ENCODE assay signal across 14 mouse cellular contexts in the genomic region with DNA sequence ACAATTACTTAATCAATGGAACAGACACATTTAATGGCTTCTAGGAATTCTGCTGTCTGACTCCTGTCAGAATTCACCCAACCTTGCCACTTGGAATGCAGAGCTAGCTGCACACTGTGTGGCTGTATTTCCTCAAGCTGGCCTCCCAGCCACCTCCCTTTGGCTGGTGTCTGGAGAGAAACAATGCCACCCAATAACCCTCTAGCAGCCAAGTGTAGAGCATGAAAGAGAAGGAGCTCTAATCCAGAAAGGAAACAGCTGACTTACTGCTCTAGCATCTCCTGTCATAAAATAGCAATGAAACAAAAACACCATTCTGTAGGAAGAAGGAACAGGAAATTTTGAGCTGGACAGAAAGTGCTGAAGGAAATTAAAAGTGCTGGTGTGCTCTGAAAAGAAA.
DNase-seq lines count a peak whose midpoint lies in the region; ATAC-seq and TF ChIP-seq lines count a peak whose summit lies in the region.
"Had no signal": no experiment of that assay in that cellular context is flagged by ENCODE, and none has a peak within 500 bp of the region (broad histone marks: within the 10 kb centered on the region; RNA-seq: fewer than 3 reads in every experiment).

No protein-coding gene starts in this region.

- no peak overlapping the region for H3K9ac ChIP-seq in heart, embryonic 12.5 days
- H3K9ac ChIP-seq in kidney, postnatal 0 days (ENCODE audit: low read depth, low read length), result no peak overlapping the region
- no peak overlapping the region for H3K9ac ChIP-seq in stomach, embryonic 15.5 days
- no peak overlapping the region for H3K9ac ChIP-seq in stomach, postnatal 0 days (ENCODE audit: low read length)
- no peak overlapping the region for H3K9ac ChIP-seq in hindbrain, embryonic 13.5 days

- ATAC-seq in heart, embryonic 12.5 days (ENCODE audit: insufficient number of reproducible peaks, low FRiP score), result no peak
- ATAC-seq in kidney, postnatal 0 days (replicated peaks; ENCODE audit: low FRiP score, low read depth), result no peak
- no peak for ATAC-seq in stomach, embryonic 15.5 days (ENCODE audit: insufficient read depth, low FRiP score, low read depth)
- ATAC-seq in stomach, postnatal 0 days (ENCODE audit: low FRiP score, low TSS enrichment), result no peak
- ATAC-seq in hindbrain, embryonic 13.5 days (ENCODE audit: low FRiP score), result no peak

- intact Hi-C loops in heart, postnatal 36 days (cut with DNase I), result no loop called here

- 0 out of 2 replicates have a peak overlapping the region, but pooled peaks have one; percentile 17 for H3K27ac ChIP-seq in heart, embryonic 12.5 days (ENCODE audit: poor library complexity, severe bottlenecking)
- peak overlapping the region; percentile 61 for H3K27ac ChIP-seq in kidney, postnatal 0 days
- 0 out of 2 replicates have a peak overlapping the region, but pooled peaks have one; percentile 16 for H3K27ac ChIP-seq in stomach, embryonic 15.5 days
- H3K27ac ChIP-seq in stomach, postnatal 0 days (replicated peaks), result no peak overlapping the region
- no peak overlapping the region for H3K27ac ChIP-seq in hindbrain, embryonic 13.5 days
- H3K27ac ChIP-seq: hindbrain, embryonic 10.5 days; left cerebral cortex, adult 2 months had no signal

- H3K4me2 ChIP-seq in heart, embryonic 12.5 days, result no peak overlapping the region
- no peak overlapping the region for H3K4me2 ChIP-seq in kidney, postnatal 0 days (ENCODE audit: low read length)
- no peak overlapping the region for H3K4me2 ChIP-seq in stomach, embryonic 15.5 days
- no peak overlapping the region for H3K4me2 ChIP-seq in stomach, postnatal 0 days (replicated peaks; ENCODE audit: low read depth)
- no peak overlapping the region for H3K4me2 ChIP-seq in hindbrain, embryonic 13.5 days
- H3K4me2 ChIP-seq: liver, embryonic 11.5 days had no signal

- H3K9me3 ChIP-seq in heart, embryonic 12.5 days (replicated peaks), result no peaks in the 10 kb centered on the region
- H3K9me3 ChIP-seq in kidney, postnatal 0 days (replicated peaks; ENCODE audit: low read length), result no peaks in the 10 kb centered on the region
- H3K9me3 ChIP-seq in stomach, embryonic 15.5 days, result no peaks in the 10 kb centered on the region
- H3K9me3 ChIP-seq in stomach, postnatal 0 days (ENCODE audit: control insufficient read depth, low read length), result no peaks in the 10 kb centered on the region
- H3K9me3 ChIP-seq in hindbrain, embryonic 13.5 days, result no peaks in the 10 kb centered on the region
- H3K9me3 ChIP-seq: hindbrain, embryonic 10.5 days; megakaryocyte, embryonic 14.5 days had no signal

- TF ChIP-seq CTCF in kidney, postnatal 0 days (IDR thresholded peaks at IDR 0.05; ENCODE audit: low read depth), result no peak
- no peak for TF ChIP-seq CTCF in stomach, postnatal 0 days (IDR thresholded peaks at IDR 0.05; ENCODE audit: low read depth)

- H3K36me3 ChIP-seq in heart, embryonic 12.5 days, result peaks cover 9% of the 10 kb centered on the region
- H3K36me3 ChIP-seq in kidney, postnatal 0 days (ENCODE audit: insufficient read depth, low read length), result no peaks in the 10 kb centered on the region
- no peaks in the 10 kb centered on the region for H3K36me3 ChIP-seq in stomach, embryonic 15.5 days
- H3K36me3 ChIP-seq in stomach, postnatal 0 days (ENCODE audit: control insufficient read depth, insufficient read depth, low read length), result peaks cover 5% of the 10 kb centered on the region; the same call in 1 of the 2 replicates
- H3K36me3 ChIP-seq in hindbrain, embryonic 13.5 days, result peaks cover 70% of the 10 kb centered on the region

- no peak for DNase-seq in heart, postnatal 36 days
- peak; percentile 65 for DNase-seq in kidney, postnatal 0 days (ENCODE audit: low spot score)
- DNase-seq in kidney, postnatal 4 days, result no peak
- no peak for DNase-seq in stomach, postnatal 0 days (ENCODE audit: low spot score)
- no peak for DNase-seq in thymus, postnatal 25 days
- DNase-seq: cerebellum, adult 8-10 months; right cerebral cortex, adult 18-20 months had no signal

- H3K27me3 ChIP-seq in heart, embryonic 12.5 days (replicated peaks), result no peaks in the 10 kb centered on the region
- no peaks in the 10 kb centered on the region for H3K27me3 ChIP-seq in kidney, postnatal 0 days (ENCODE audit: insufficient read depth, low read length)
- H3K27me3 ChIP-seq in stomach, embryonic 15.5 days (replicated peaks), result no peaks in the 10 kb centered on the region
- H3K27me3 ChIP-seq in stomach, postnatal 0 days (ENCODE audit: control insufficient read depth, insufficient read depth, low read length), result no peaks in the 10 kb centered on the region
- no peaks in the 10 kb centered on the region for H3K27me3 ChIP-seq in hindbrain, embryonic 13.5 days
- H3K27me3 ChIP-seq: megakaryocyte, embryonic 14.5 days had no signal

- no peak for TF ChIP-seq EP300 in stomach, postnatal 0 days (optimal IDR thresholded peaks at IDR 0.05)

- H3K4me1 ChIP-seq in heart, embryonic 12.5 days (replicated peaks), result peaks cover 25% of the 10 kb centered on the region
- H3K4me1 ChIP-seq in kidney, postnatal 0 days (replicated peaks; ENCODE audit: insufficient read depth, low read length), result peaks cover 8% of the 10 kb centered on the region; the same call in 1 of the 2 replicates
- peaks cover 14% of the 10 kb centered on the region for H3K4me1 ChIP-seq in stomach, embryonic 15.5 days
- no peaks in the 10 kb centered on the region; the same call in 1 of the 2 replicates for H3K4me1 ChIP-seq in stomach, postnatal 0 days (replicated peaks; ENCODE audit: control insufficient read depth, insufficient read depth)
- no peaks in the 10 kb centered on the region for H3K4me1 ChIP-seq in hindbrain, embryonic 13.5 days (replicated peaks)
- H3K4me1 ChIP-seq: hindbrain, embryonic 10.5 days had no signal

- H3K4me3 ChIP-seq in heart, embryonic 12.5 days, result no peak overlapping the region
- H3K4me3 ChIP-seq in kidney, postnatal 0 days (replicated peaks; ENCODE audit: low read depth, low read length), result no peak overlapping the region
- no peak overlapping the region for H3K4me3 ChIP-seq in stomach, embryonic 15.5 days (replicated peaks)
- H3K4me3 ChIP-seq in stomach, postnatal 0 days (ENCODE audit: low read depth, low read length), result no peak overlapping the region
- H3K4me3 ChIP-seq in hindbrain, embryonic 13.5 days, result no peak overlapping the region
- H3K4me3 ChIP-seq: hindbrain, embryonic 10.5 days; left cerebral cortex, adult 2 months; megakaryocyte, embryonic 14.5 days had no signal

Comparison
In these comparisons a context has a peak if more than half of its experiments do, and no peak if none do; other contexts are left out.
1. H3K27ac ChIP-seq: peak in heart, embryonic 12.5 days (single experiment), kidney, postnatal 0 days (single experiment) and stomach, embryonic 15.5 days (single experiment); none in stomach, postnatal 0 days (single experiment) and hindbrain, embryonic 13.5 days (single experiment).